Mouse (Mus musculus) stomach, postnatal 0 days (tissue): ENCODE data around the gene Agtrap.

Experiments
- CTCF ChIP-seq: IDR thresholded peaks from 2 replicates; pipeline ENCODE4 v1.5.1; 2016; ENCODE audit warnings: antibody characterized with exemption, low read depth, mild to moderate bottlenecking, moderate library complexity
- EP300 ChIP-seq: optimal IDR thresholded peaks from 2 replicates; pipeline ENCODE3; 2016; ENCODE audit warnings: antibody characterized with exemption

- TF ChIP-seq CTCF (peak; percentile 59), EP300 (no peak)
These were observed 8.6 kb downstream of the Agtrap start for GRCm38 (mm10) chr4:148079212-148079611.
